Mouse (Mus musculus) brain, embryonic 18.5 days (tissue): ENCODE measurements at regions not wholly inside any gene's neighbourhood (a gene's known extent, or its start where the extent isn't known, plus 50 kb on each side); places are given as distances from the start of the nearest gene placed in this dataset.

Source experiments
- DNase-seq: peaks from one replicate; pipeline ENCODE4 v3.0.0-alpha.2; 2012; ENCODE audit warnings: low read depth, low spot score

GRCm38 (mm10) chr1:122607309-122607708 is 1039.5 kb upstream of the Ddx18 start:
- no peak for DNase-seq

- DNase-seq: peak; percentile 54
These were observed 1008.2 kb upstream of the Ddx18 start for GRCm38 (mm10) chr1:122575954-122576353.

DNA sequence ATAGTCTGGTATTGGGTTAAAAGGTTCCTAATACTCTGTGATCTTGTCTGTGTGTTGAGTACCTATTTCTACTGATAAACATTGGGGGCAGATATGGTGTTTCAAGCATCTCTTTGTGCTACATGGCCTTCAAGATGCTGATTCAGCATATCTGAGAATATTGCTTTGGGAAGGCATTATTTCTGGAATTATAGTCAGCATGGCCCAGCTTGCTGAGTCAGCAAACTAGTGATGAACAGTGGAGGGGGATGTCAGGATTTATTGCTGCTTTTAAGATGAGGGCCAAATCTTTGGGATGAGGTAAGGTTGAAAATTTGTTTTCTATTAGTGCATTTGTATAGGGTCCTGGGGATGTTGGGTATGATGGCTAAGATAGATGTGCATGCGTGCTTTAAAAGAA is 983.8 kb upstream of the Ddx18 start:
- no peak for DNase-seq

GRCm38 (mm10) chr1:122509580-122509979 is 941.8 kb upstream of the Ddx18 start:
- DNase-seq: no peak

GRCm38 (mm10) chr1:122501707-122502106 is 933.9 kb upstream of the Ddx18 start:
- DNase-seq: no peak

DNA sequence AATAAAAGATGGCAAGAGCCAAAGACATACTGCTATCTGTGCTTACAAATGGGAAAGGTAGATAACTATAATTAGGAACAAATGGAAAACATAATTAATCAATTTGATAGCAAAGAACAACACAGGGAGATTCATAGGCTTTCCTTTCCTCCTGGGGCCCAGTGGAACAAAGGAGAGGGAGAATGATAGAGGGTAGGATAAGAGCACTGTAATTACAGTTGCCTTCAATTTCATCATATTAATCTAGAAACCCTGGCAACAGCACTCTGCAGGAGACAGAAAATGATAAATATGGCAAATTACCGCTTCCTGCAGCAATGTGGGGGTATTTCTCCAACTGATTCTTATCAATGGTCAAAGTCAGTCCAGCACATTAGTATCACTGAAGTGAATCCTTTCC is 910.2 kb upstream of the Ddx18 start:
- no peak for DNase-seq

DNA sequence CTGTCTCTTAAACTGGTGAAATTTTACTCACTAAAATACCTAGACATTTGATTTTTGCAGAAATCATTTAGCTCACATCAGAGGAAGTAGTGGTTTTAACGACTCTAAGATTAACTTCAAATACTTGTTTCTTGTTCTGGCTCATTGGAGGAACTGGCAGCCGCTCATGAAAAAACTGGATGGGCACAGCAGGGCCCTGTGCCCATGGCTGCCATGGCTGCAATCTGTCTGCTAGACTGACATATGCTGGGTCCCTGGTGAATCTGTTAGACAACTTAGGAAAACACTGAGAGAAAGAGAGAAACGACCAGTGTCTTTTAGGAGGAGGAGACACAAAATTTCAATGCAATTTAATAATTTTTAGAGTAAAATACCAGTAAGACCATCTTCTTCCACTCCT is 896.1 kb upstream of the Ddx18 start:
- DNase-seq: peak; percentile 57

GRCm38 (mm10) chr1:122459056-122459455 is 891.3 kb upstream of the Ddx18 start:
- DNase-seq: no peak

GRCm38 (mm10) chr1:122454881-122455280 is 887.1 kb upstream of the Ddx18 start:
- DNase-seq: no peak

- no peak for DNase-seq
These were observed 885.8 kb upstream of the Ddx18 start for GRCm38 (mm10) chr1:122453617-122454016.

DNA sequence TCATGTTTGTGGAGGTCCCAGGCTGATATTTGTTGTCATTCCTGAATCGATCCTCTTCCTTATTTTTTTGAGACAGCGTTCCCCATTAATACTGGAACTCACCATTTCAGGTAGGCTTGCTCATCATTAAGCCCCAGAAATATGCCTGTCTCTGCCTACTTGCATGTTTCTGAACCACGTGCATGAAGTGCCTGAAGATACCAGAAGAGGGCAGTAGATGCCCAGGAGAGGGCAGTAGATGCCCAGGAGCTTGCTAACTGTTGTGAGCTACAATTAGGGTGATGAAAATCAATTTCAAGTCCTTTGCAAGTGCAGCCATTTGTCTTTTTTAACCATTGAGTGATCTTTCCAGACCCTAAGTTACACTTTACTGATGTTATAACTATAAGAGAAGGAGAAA is 871.6 kb upstream of the Ddx18 start:
- DNase-seq: no peak

- no peak for DNase-seq
These were observed 855.7 kb upstream of the Ddx18 start for GRCm38 (mm10) chr1:122423503-122423902.

DNA sequence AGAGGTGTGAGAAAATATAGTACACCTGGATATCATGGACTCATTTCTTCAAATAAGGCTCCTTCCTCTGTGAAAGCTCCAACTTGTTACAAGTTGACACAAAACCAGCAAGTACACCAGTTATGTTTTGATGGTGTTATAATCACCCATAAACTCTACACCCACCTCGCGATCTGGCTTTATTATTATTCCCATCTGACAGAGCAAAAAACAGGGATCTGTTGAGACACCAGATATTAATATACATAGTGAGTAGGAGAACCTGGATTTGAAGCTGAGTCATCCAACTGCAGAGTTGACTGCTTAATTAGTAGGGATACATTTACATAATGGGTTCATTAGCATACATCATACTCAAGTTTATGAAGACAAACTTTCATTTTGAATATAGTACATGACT is 828.6 kb upstream of the Ddx18 start:
- no peak for DNase-seq

DNA sequence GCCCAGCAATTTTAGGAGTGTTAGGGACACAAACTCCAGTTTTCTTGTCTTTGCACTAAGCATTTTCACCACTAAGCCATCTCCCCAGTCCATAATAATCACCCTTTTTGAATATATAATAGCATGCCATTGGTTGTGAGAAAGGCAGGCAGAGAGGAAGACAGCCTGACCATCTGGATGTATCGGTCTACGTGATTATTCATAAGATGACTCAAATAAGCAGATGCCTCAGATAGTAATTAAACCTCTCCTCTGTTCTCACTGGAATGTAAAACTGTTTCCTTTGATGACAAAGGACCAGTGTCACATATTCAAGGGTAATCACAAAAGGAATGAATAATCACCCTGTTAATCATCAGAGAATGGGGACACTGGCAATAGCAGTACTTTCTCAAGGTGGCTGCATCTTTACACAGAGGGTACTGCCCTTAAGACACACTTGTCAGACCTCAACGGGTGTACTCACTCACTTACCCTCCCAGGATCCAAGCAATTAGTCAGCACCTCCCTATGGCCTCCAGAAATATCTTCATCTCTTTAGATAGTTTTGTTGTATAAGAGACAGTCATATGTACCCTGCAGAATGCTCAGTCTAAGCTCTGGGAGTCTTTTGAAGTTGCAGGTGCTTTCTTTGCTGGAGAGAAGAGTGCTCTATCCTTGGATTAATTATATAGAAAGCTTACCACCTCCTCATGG is 826.0 kb upstream of the Ddx18 start:
- no peak for DNase-seq

GRCm38 (mm10) chr1:122357015-122357414 is 789.2 kb upstream of the Ddx18 start:
- peak; percentile 69 for DNase-seq

GRCm38 (mm10) chr1:122351530-122351929 is 783.7 kb upstream of the Ddx18 start:
- DNase-seq: no peak

- no peak for DNase-seq
These were observed 765.5 kb upstream of the Ddx18 start for GRCm38 (mm10) chr1:122333267-122333666.

GRCm38 (mm10) chr1:122328276-122328675 is 760.5 kb upstream of the Ddx18 start:
- no peak for DNase-seq
